9 mouse cellular contexts compared by ENCODE assay signal in the genomic region with DNA sequence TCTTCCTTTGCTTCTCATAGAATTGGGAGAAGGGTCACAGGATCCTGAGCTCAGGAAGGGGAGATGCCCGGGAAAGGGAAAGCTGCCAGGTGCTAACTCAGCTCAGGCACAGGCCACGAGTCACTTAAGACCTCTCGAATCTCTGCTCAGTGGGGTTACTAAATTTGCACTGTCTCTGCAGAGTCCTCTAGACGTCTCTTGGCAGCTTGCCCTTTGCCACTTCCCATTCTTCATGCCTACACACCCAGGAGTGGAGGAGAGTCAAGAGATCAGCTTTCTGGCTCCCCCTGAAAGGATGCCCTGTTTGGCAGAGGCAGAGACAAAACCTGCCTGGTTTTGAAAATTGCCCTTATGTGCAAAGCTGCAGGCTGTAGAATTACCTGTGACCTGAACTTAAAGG. TPM values are rescaled to one million over a fixed set of nuclear protein-coding genes. Genes with fewer than 3 reads are reported as not detected.
DNase-seq lines count a peak whose midpoint lies in the region; ATAC-seq and TF ChIP-seq lines count a peak whose summit lies in the region.
"Had no signal": no experiment of that assay in that cellular context is flagged by ENCODE, and none has a peak within 500 bp of the region (broad histone marks: within the 10 kb centered on the region; RNA-seq: fewer than 3 reads in every experiment).

No protein-coding gene starts in this region.

- ATAC-seq in kidney, embryonic 16.5 days (ENCODE audit: low FRiP score, low TSS enrichment), result no peak
- no peak for ATAC-seq in heart, postnatal 0 days (ENCODE audit: insufficient read depth, low read depth)
- ATAC-seq in stomach, postnatal 0 days (ENCODE audit: low FRiP score, low TSS enrichment), result no peak

- H3K27ac ChIP-seq in kidney, embryonic 16.5 days (ENCODE audit: low read length), result no peak overlapping the region
- 0 out of 2 replicates have a peak overlapping the region, but pooled peaks have one; percentile 20 for H3K27ac ChIP-seq in heart, postnatal 0 days (ENCODE audit: low read depth)
- H3K27ac ChIP-seq in small intestine, adult 2 months (ENCODE audit: insufficient read depth, low read depth, low read length), result peak overlapping the region; percentile 89
- no peak overlapping the region for H3K27ac ChIP-seq in stomach, postnatal 0 days (replicated peaks)
- H3K27ac ChIP-seq: macrophage had no signal

- WGBS in kidney, embryonic 16.5 days, result 26% methylated on average over 4 of the region's 4 CpGs
- WGBS in heart, postnatal 0 days, result 5% methylated on average over 4 of the region's 4 CpGs
- WGBS in lung, adult 2 months, result 11% methylated on average over 4 of the region's 4 CpGs
- 14% methylated on average over 4 of the region's 4 CpGs for WGBS in small intestine, adult 2 months
- 35% methylated on average over 4 of the region's 4 CpGs for WGBS in stomach, postnatal 0 days

- 0 out of 2 replicates have a peak, but pooled peaks cover 3% of the 10 kb centered on the region for H3K4me1 ChIP-seq in kidney, embryonic 16.5 days (ENCODE audit: insufficient read depth, low read length)
- H3K4me1 ChIP-seq in heart, postnatal 0 days (ENCODE audit: control insufficient read depth, insufficient read depth), result peaks cover 11% of the 10 kb centered on the region
- H3K4me1 ChIP-seq in lung, adult 2 months (ENCODE audit: control insufficient read depth, insufficient read depth, low read length), result no peaks in the 10 kb centered on the region; the same call in 1 of the 2 replicates
- H3K4me1 ChIP-seq in small intestine, adult 2 months (ENCODE audit: control insufficient read depth, insufficient read depth, insufficient read length, low read length), result peaks cover 36% of the 10 kb centered on the region
- H3K4me1 ChIP-seq in stomach, postnatal 0 days (replicated peaks; ENCODE audit: control insufficient read depth, insufficient read depth), result no peaks in the 10 kb centered on the region

- H3K9me3 ChIP-seq in kidney, embryonic 16.5 days (ENCODE audit: low read length), result no peaks in the 10 kb centered on the region
- no peaks in the 10 kb centered on the region for H3K9me3 ChIP-seq in heart, postnatal 0 days (replicated peaks; ENCODE audit: control insufficient read depth, low read length)
- no peaks in the 10 kb centered on the region for H3K9me3 ChIP-seq in stomach, postnatal 0 days (ENCODE audit: control insufficient read depth, low read length)

- TF ChIP-seq EP300 in heart, postnatal 0 days (IDR thresholded peaks at IDR 0.05; ENCODE audit: low read depth), result no peak
- no peak for TF ChIP-seq EP300 in stomach, postnatal 0 days (optimal IDR thresholded peaks at IDR 0.05)

- H3K27me3 ChIP-seq in kidney, embryonic 16.5 days (ENCODE audit: insufficient read depth, low read length), result no peaks in the 10 kb centered on the region
- H3K27me3 ChIP-seq in heart, postnatal 0 days (ENCODE audit: control insufficient read depth, insufficient read depth, low read length), result no peaks in the 10 kb centered on the region
- H3K27me3 ChIP-seq in small intestine, adult 2 months (ENCODE audit: control insufficient read depth, insufficient read depth, low read length), result no peaks in the 10 kb centered on the region
- no peaks in the 10 kb centered on the region for H3K27me3 ChIP-seq in stomach, postnatal 0 days (ENCODE audit: control insufficient read depth, insufficient read depth, low read length)

- H3K9ac ChIP-seq in kidney, embryonic 16.5 days (replicated peaks; ENCODE audit: low read length), result no peak overlapping the region
- H3K9ac ChIP-seq in heart, postnatal 0 days (replicated peaks; ENCODE audit: low read depth, low read length), result no peak overlapping the region
- no peak overlapping the region for H3K9ac ChIP-seq in stomach, postnatal 0 days (ENCODE audit: low read length)

- TF ChIP-seq CTCF in heart, postnatal 0 days (IDR thresholded peaks at IDR 0.05; ENCODE audit: low read depth), result no peak
- no peak for TF ChIP-seq CTCF in lung, adult 2 months (IDR thresholded peaks at IDR 0.05; ENCODE audit: insufficient read depth, low read length)
- TF ChIP-seq CTCF in small intestine, adult 2 months (IDR thresholded peaks at IDR 0.05; ENCODE audit: extremely low read depth, insufficient read length, insufficient replicate concordance, low read depth, low read length), result no peak
- no peak for TF ChIP-seq CTCF in stomach, postnatal 0 days (IDR thresholded peaks at IDR 0.05; ENCODE audit: low read depth)

- no peak overlapping the region for H3K4me2 ChIP-seq in kidney, embryonic 16.5 days (replicated peaks; ENCODE audit: low read depth, low read length)
- no peak overlapping the region for H3K4me2 ChIP-seq in heart, postnatal 0 days (ENCODE audit: low read depth, low read length)
- H3K4me2 ChIP-seq in stomach, postnatal 0 days (replicated peaks; ENCODE audit: low read depth), result no peak overlapping the region

- DNase-seq in kidney, adult 11 months, result peak; percentile 61
- peak; percentile 40 for DNase-seq in adrenal gland, postnatal 10 days
- DNase-seq in heart, postnatal 0 days (ENCODE audit: low spot score), result no peak
- DNase-seq in lung, adult 2 months, result peak; percentile 66
- DNase-seq in embryo, embryonic 10.5 days (ENCODE audit: low spot score), result no peak
- DNase-seq in stomach, postnatal 0 days (ENCODE audit: low spot score), result no peak

- H3K36me3 ChIP-seq in kidney, embryonic 16.5 days (ENCODE audit: insufficient read depth, low read length), result no peaks in the 10 kb centered on the region
- no peaks in the 10 kb centered on the region for H3K36me3 ChIP-seq in heart, postnatal 0 days (replicated peaks; ENCODE audit: control insufficient read depth, insufficient read depth, low read length)
- no peaks in the 10 kb centered on the region for H3K36me3 ChIP-seq in small intestine, adult 2 months (ENCODE audit: control insufficient read depth, insufficient read depth, low read length)
- H3K36me3 ChIP-seq in stomach, postnatal 0 days (ENCODE audit: control insufficient read depth, insufficient read depth, low read length), result no peaks in the 10 kb centered on the region

- no peak overlapping the region for H3K4me3 ChIP-seq in kidney, embryonic 16.5 days (ENCODE audit: low read length)
- no peak overlapping the region for H3K4me3 ChIP-seq in heart, postnatal 0 days (ENCODE audit: low read depth, low read length)
- H3K4me3 ChIP-seq in lung, adult 2 months (replicated peaks; ENCODE audit: extremely low read depth, low read depth, low read length), result no peak overlapping the region
- H3K4me3 ChIP-seq in small intestine, adult 2 months (ENCODE audit: low read depth, low read length), result no peak overlapping the region
- no peak overlapping the region for H3K4me3 ChIP-seq in stomach, postnatal 0 days (ENCODE audit: low read depth, low read length)

- TF ChIP-seq POLR2A in lung, adult 2 months (IDR thresholded peaks at IDR 0.05; ENCODE audit: borderline replicate concordance, extremely low read depth, low read depth, low read length), result no peak
- no peak for TF ChIP-seq POLR2A in small intestine, adult 2 months (IDR thresholded peaks at IDR 0.05; ENCODE audit: low read depth, low read length)

RNA-seq across cellular contexts. Expression of gene Fam117b, which starts 17.4 kb away (rescaled TPM):
- 8.0 and 8.3 TPM in 2 replicates for polyA plus RNA-seq in kidney, embryonic 16.5 days (2015; fragmentation: Nextera tagmentation; extraction: Ambion mirVana)
- total RNA-seq in adrenal gland, postnatal 10 days (2021), result 10 to 100 TPM; 31.9 to 34.3 TPM
- 7.3 and 7.7 TPM in 2 replicates for total RNA-seq in heart, postnatal 0 days (2014; rRNA removed; ENCODE audit: low replicate concordance)
- 2.3 and 2.4 TPM in 2 replicates for polyA plus RNA-seq in heart, postnatal 0 days (2015; fragmentation: Nextera tagmentation; extraction: Ambion mirVana)
- 18.8 and 28.6 TPM in 2 replicates for polyA plus RNA-seq in lung, adult 2 months (2012; rRNA removed)
- polyA plus RNA-seq in small intestine, adult 2 months (2012; rRNA removed), result 4.7 and 13.0 TPM in 2 replicates
- polyA plus RNA-seq in stomach, postnatal 0 days (2015; fragmentation: Nextera tagmentation; extraction: Ambion mirVana), result 4.1 and 4.3 TPM in 2 replicates

Comparison
In these comparisons a context has a peak if more than half of its experiments do, and no peak if none do; other contexts are left out.
1. DNase-seq: peak in kidney, adult 11 months (single experiment), adrenal gland, postnatal 10 days (single experiment) and lung, adult 2 months (single experiment); none in heart, postnatal 0 days (single experiment), embryo, embryonic 10.5 days (single experiment) and stomach, postnatal 0 days (single experiment).
2. H3K27ac ChIP-seq: peak in heart, postnatal 0 days (single experiment) and small intestine, adult 2 months (single experiment); none in kidney, embryonic 16.5 days (single experiment) and stomach, postnatal 0 days (single experiment).